Mouse (Mus musculus) cortical plate, adult 2 months (tissue): ENCODE measurements around the gene Cd93.

ENCODE experiments used
- CTCF ChIP-seq: fragments of 200-500 bp; IDR thresholded peaks from 2 replicates; pipeline ENCODE4 v1.5.1; 2011; ENCODE audit warnings: mild to moderate bottlenecking, control low read depth, low read length; ENCODE audit not compliant: insufficient read depth; ENCODE audit errors: extremely low read depth
- POLR2A ChIP-seq: fragments of 200-500 bp; IDR thresholded peaks from 2 replicates; pipeline ENCODE4 v1.6.1; 2011; ENCODE audit warnings: mild to moderate bottlenecking, low read length, control low read depth; ENCODE audit not compliant: insufficient read depth; ENCODE audit errors: extremely low read depth

GRCm38 (mm10) chr2:148428523-148428922 is 14.8 kb downstream of the Cd93 start:
- no peak for TF ChIP-seq CTCF
- TF ChIP-seq POLR2A: no peak
